Mouse (Mus musculus): ENCODE results near the gene Bid. TPM values are rescaled to one million over a fixed set of nuclear protein-coding genes. Genes with fewer than 3 reads are reported as not detected.

The Bid gene
- total and polyA plus RNA-seq, 3 experiments: 28.2 to 50.2 TPM; not detected in 1

DNA sequence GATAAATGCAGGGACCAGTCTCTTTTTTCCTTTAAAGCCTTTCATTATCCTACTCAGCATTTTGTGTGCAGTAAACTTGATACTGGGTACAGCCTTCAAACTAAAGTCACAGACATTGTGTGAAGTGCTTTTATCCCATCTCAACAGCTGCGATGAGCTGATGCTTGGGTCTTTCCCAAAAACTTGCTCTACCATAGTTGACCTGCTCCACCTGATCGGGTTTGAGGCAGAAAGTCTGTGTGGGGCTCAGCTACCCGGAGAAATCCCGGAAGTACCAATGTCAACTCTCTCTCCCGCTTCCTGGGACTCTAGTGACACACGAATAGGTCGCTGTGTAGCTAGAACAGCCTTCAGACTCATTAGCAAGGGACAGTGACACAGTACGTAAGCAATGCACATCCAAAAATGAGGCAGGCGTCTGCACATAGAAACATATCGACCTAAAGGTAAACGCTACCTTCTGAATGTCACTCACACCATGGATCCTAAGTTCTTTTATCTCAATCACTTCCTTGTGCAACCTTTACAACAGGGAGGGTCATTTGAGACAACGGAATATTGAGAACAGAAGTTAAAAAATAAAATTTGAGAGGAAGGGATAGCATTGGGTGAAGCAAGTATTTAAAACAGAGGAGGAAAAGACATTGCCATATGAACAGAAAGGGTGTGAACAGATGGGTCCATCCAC is 22.3 kb upstream of the Bid start:
- no peak overlapping the region for H3K4me3 ChIP-seq (ENCODE audit: control insufficient read depth in 1 of 2, insufficient read depth in 1 of 2, low read depth in 2 of 2, low read length in 2 of 2)
- no peaks in the 10 kb centered on the region for H3K36me3 ChIP-seq (ENCODE audit: control insufficient read depth in 1 of 2, insufficient read depth in 2 of 2, low read length in 2 of 2)
- TF ChIP-seq POLR2AphosphoS2 (IDR thresholded peaks at IDR 0.05; ENCODE audit: low read length): no peak
- no peak for TF ChIP-seq MXI1 (IDR thresholded peaks at IDR 0.05; ENCODE audit: low read depth, low read length)
- no peak for TF ChIP-seq POLR2A (IDR thresholded peaks at IDR 0.05; ENCODE audit: control insufficient read depth in 1 of 2, insufficient read depth in 1 of 2, low read depth in 1 of 2, low read length in 2 of 2, poor library complexity in 1 of 2)
- no peak for TF ChIP-seq USF2 (IDR thresholded peaks at IDR 0.05; ENCODE audit: borderline replicate concordance in 1 of 2, insufficient read depth in 1 of 2, low read depth in 1 of 2, low read length in 2 of 2)
- TF ChIP-seq CHD1 (IDR thresholded peaks at IDR 0.05; ENCODE audit: low read depth, low read length): no peak

DNA sequence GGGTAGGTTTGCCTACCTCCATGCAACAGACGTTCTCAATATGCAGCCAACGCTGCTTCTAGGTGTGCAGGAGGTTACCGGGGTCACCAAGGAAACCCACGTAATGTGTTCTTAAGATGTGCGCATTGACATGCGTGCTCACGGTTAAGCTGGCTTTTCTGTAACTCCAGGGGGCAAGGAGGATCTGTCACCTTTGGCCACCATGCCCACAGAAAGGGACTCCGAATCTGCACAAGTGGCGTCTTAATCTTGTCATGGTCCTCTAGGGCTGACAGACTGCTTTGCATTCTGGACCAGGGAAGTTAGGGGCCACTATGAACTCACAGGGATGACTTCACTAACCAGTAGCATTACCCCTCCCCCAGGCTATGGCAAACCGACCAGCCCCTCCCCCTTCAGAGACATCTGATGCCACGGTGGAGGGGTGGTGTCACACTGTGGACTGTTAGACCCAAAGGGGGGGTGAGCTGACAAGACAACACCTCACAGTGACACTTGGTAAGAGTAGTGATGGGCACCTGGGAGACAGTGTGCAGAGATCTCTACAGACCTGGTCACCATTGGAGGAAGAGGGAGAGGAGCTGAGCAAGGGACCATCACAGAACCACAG is 21.5 kb upstream of the Bid start:
- H3K9me3 ChIP-seq (replicated peaks; ENCODE audit: insufficient read depth, low read length): no peaks in the 10 kb centered on the region
- no peak overlapping the region for H3K27ac ChIP-seq (ENCODE audit: control insufficient read depth, low read depth, low read length)
- H3K79me2 ChIP-seq (ENCODE audit: control insufficient read depth, insufficient read depth, low read length, poor library complexity): no peaks in the 10 kb centered on the region
- H3K9ac ChIP-seq (ENCODE audit: control insufficient read depth, low read depth, low read length, poor library complexity, severe bottlenecking): no peak overlapping the region
- no peaks in the 10 kb centered on the region for H3K27me3 ChIP-seq (ENCODE audit: control insufficient read depth in 1 of 2, insufficient read depth in 2 of 2, low read length in 2 of 2)
- TF ChIP-seq ZMIZ1 (IDR thresholded peaks at IDR 0.05; ENCODE audit: low read depth, low read length) (no peak), POLR2A (IDR thresholded peaks at IDR 0.05; ENCODE audit: control insufficient read depth in 1 of 2, insufficient read depth in 1 of 2, low read depth in 1 of 2, low read length in 2 of 2, poor library complexity in 1 of 2) (no peak), MEF2A (IDR thresholded peaks at IDR 0.05; ENCODE audit: extremely low read depth, insufficient replicate concordance, low read depth, low read length, poor library complexity, severe bottlenecking) (no peak), MYB (IDR thresholded peaks at IDR 0.05; ENCODE audit: low read depth, low read length) (no peak), JUND (IDR thresholded peaks at IDR 0.05; ENCODE audit: low read depth, low read length) (no peak), RCOR1 (IDR thresholded peaks at IDR 0.05; ENCODE audit: low read depth, low read length) (no peak), POLR2AphosphoS5 (IDR thresholded peaks at IDR 0.05; ENCODE audit: borderline replicate concordance, low read depth, low read length) (no peak), MAX (IDR thresholded peaks at IDR 0.05; ENCODE audit: low read length) (no peak), TAL1 (IDR thresholded peaks at IDR 0.05; ENCODE audit: low read length) (no peak), ETS1 (IDR thresholded peaks at IDR 0.05; ENCODE audit: low read depth, low read length) (no peak), SIN3A (IDR thresholded peaks at IDR 0.05; ENCODE audit: low read length) (no peak), POLR2AphosphoS2 (IDR thresholded peaks at IDR 0.05; ENCODE audit: low read length) (no peak), CHD2 (IDR thresholded peaks at IDR 0.05; ENCODE audit: low read length) (no peak)
- H3K4me3 ChIP-seq (ENCODE audit: control insufficient read depth in 1 of 2, insufficient read depth in 1 of 2, low read depth in 2 of 2, low read length in 2 of 2): no peak overlapping the region
- no peak for DNase-seq (ENCODE audit: low read depth, low spot score)
- H3K36me3 ChIP-seq (ENCODE audit: control insufficient read depth in 1 of 2, insufficient read depth in 2 of 2, low read length in 2 of 2): no peaks in the 10 kb centered on the region
- no peaks in the 10 kb centered on the region for H3K4me1 ChIP-seq (ENCODE audit: control insufficient read depth in 1 of 2, insufficient read depth in 2 of 2, low read length in 2 of 2)

More for the DNA sequence above, 22.3 kb upstream of the Bid start:
- Histone ChIP-seq H3K27me3 (ENCODE audit: control insufficient read depth in 1 of 2, insufficient read depth in 2 of 2, low read length in 2 of 2) (no peaks in the 10 kb centered on the region), H3K9ac (ENCODE audit: control insufficient read depth, low read depth, low read length, poor library complexity, severe bottlenecking) (no peak overlapping the region), H3K4me1 (ENCODE audit: control insufficient read depth in 1 of 2, insufficient read depth in 2 of 2, low read length in 2 of 2) (no peaks in the 10 kb centered on the region), H3K9me3 (replicated peaks; ENCODE audit: insufficient read depth, low read length) (no peaks in the 10 kb centered on the region), H3K79me2 (ENCODE audit: control insufficient read depth, insufficient read depth, low read length, poor library complexity) (no peaks in the 10 kb centered on the region), H3K27ac (ENCODE audit: control insufficient read depth, low read depth, low read length) (no peak overlapping the region)
- DNase-seq (ENCODE audit: low read depth, low spot score): no peak

Data from MEL (cell line).